Mouse (Mus musculus) CH12.LX (cell line): ENCODE data around the gene Cd5. TPM values are rescaled to one million over a fixed set of nuclear protein-coding genes. Genes with fewer than 3 reads are reported as not detected.

Source experiments
- DNase-seq: peaks from one replicate; pipeline ENCODE4 v3.0.0-alpha.2; 2013; ENCODE audit errors: extremely low read depth
- H3K27ac ChIP-seq: 2 replicates; pipeline ENCODE4 v1.5.1; 2012; ENCODE audit warnings: low read depth, mild to moderate bottlenecking, control low read depth, moderate library complexity; ENCODE audit not compliant: insufficient read depth
- H3K27me3 ChIP-seq: replicated peaks from 2 replicates; pipeline ENCODE3; 2012; ENCODE audit warnings: inconsistent platforms
- H3K36me3 ChIP-seq, 2 experiments: replicated peaks in 1 of 2; 2 replicates each; pipeline versions ENCODE3 to v1.6.1; 2012; ENCODE audit warnings: inconsistent platforms in 1 of 2, low read length in 1 of 2, mild to moderate bottlenecking in 1 of 2, mixed read lengths in 1 of 2, moderate library complexity in 1 of 2; ENCODE audit not compliant: control insufficient read depth in 1 of 2, insufficient read depth in 1 of 2
- H3K4me1 ChIP-seq, 2 experiments: 2 replicates each; pipeline ENCODE4 v1.6.1; 2012; ENCODE audit warnings: inconsistent platforms in 1 of 2, moderate library complexity in 1 of 2; ENCODE audit not compliant: insufficient read depth in 2 of 2, control insufficient read depth in 1 of 2
- H3K4me2 ChIP-seq: 2 replicates; pipeline ENCODE4 v1.6.1; 2012; ENCODE audit warnings: low read depth, mild to moderate bottlenecking, control low read depth; ENCODE audit not compliant: poor library complexity, insufficient read depth, severe bottlenecking
- H3K4me3 ChIP-seq, 3 experiments: fragments of 150-350 bp in 1 of 3; sonication (generic) in 1 of 3; replicated peaks in 1 of 3; 2 replicates each; pipeline versions ENCODE3 to v1.5.1; 2011 to 2012; ENCODE audit warnings: low read depth in 2 of 3, low read length in 2 of 3, mild to moderate bottlenecking in 2 of 3, moderate library complexity in 2 of 3, control low read depth in 1 of 3, improper control_type of control experiment in 1 of 3, inconsistent platforms in 1 of 3, mixed read lengths in 1 of 3; ENCODE audit not compliant: poor library complexity in 1 of 3
- H3K79me2 ChIP-seq: replicated peaks from 2 replicates; pipeline ENCODE4 v1.6.1; 2012; ENCODE audit warnings: mild to moderate bottlenecking, moderate library complexity; ENCODE audit not compliant: control insufficient read depth, poor library complexity, insufficient read depth, severe bottlenecking; ENCODE audit errors: extremely low read depth
- H3K9ac ChIP-seq: 2 replicates; pipeline ENCODE4 v1.6.1; 2012; ENCODE audit warnings: low read depth, mild to moderate bottlenecking, control low read depth, moderate library complexity; ENCODE audit not compliant: insufficient read depth
- H3K9me3 ChIP-seq: replicated peaks from 2 replicates; pipeline ENCODE3; 2012; ENCODE audit warnings: low read length, inconsistent platforms, mixed read lengths
- BHLHE40 ChIP-seq: IDR thresholded peaks from 2 replicates; pipeline ENCODE4 v1.6.1; 2011; ENCODE audit warnings: mild to moderate bottlenecking, low read depth, low read length, improper control_type of control experiment
- CHD1 ChIP-seq: IDR thresholded peaks from 2 replicates; pipeline ENCODE4 v1.6.1; 2012; ENCODE audit warnings: low read depth, low read length, improper control_type of control experiment, inconsistent platforms
- CHD2 ChIP-seq: IDR thresholded peaks from 2 replicates; pipeline ENCODE4 v1.6.1; 2011; ENCODE audit warnings: low read length, improper control_type of control experiment
- CTCF ChIP-seq, 2 experiments: IDR thresholded peaks in 1 of 2; conservative IDR thresholded peaks in 1 of 2; 2 replicates each; pipeline ENCODE4 v1.5.1; 2011 to 2012; ENCODE audit warnings: low read depth in 2 of 2, low read length in 2 of 2, improper control_type of control experiment in 1 of 2, inconsistent platforms in 1 of 2, mild to moderate bottlenecking in 1 of 2, moderate library complexity in 1 of 2
- EP300 ChIP-seq: IDR thresholded peaks from 2 replicates; pipeline ENCODE4 v1.6.1; 2011; ENCODE audit warnings: low read length, improper control_type of control experiment
- ETS1 ChIP-seq: conservative IDR thresholded peaks from 2 replicates; pipeline ENCODE4 v1.6.1; 2012; ENCODE audit warnings: low read depth, mild to moderate bottlenecking, inconsistent platforms, low read length, improper control_type of control experiment, moderate library complexity
- HCFC1 ChIP-seq: IDR thresholded peaks from 2 replicates; pipeline ENCODE4 v1.6.1; 2012; ENCODE audit warnings: low read depth, mild to moderate bottlenecking, inconsistent platforms, low read length, improper control_type of control experiment
- IRF4 ChIP-seq: IDR thresholded peaks from 2 replicates; pipeline ENCODE4 v1.6.1; 2014; ENCODE audit warnings: low read depth, mild to moderate bottlenecking, inconsistent platforms, low read length, improper control_type of control experiment
- MAX ChIP-seq: IDR thresholded peaks from 2 replicates; pipeline ENCODE4 v1.6.1; 2011; ENCODE audit warnings: low read length, improper control_type of control experiment
- MAZ ChIP-seq: IDR thresholded peaks from 2 replicates; pipeline ENCODE4 v1.6.1; 2012; ENCODE audit warnings: low read depth, mild to moderate bottlenecking, inconsistent platforms, low read length, improper control_type of control experiment, moderate library complexity
- MEF2A ChIP-seq: IDR thresholded peaks from 2 replicates; pipeline ENCODE4 v1.6.1; 2014; ENCODE audit warnings: low read depth, mild to moderate bottlenecking, inconsistent platforms, low read length, improper control_type of control experiment, borderline replicate concordance
- MYC ChIP-seq: IDR thresholded peaks from 2 replicates; pipeline ENCODE4 v1.6.1; 2011; ENCODE audit warnings: low read depth, mild to moderate bottlenecking, improper control_type of control experiment, low read length
- NELFE ChIP-seq: IDR thresholded peaks from 2 replicates; pipeline ENCODE4 v1.6.1; 2011; ENCODE audit warnings: low read depth, low read length, improper control_type of control experiment
- PAX5 ChIP-seq: IDR thresholded peaks from 2 replicates; pipeline ENCODE4 v1.6.1; 2012; ENCODE audit warnings: low read length, inconsistent platforms, mixed read lengths
- POLR2A ChIP-seq: IDR thresholded peaks from 2 replicates; pipeline ENCODE4 v1.6.1; 2011; ENCODE audit warnings: low read depth, mild to moderate bottlenecking, improper control_type of control experiment, low read length
- POLR2AphosphoS2 ChIP-seq: IDR thresholded peaks from 2 replicates; pipeline ENCODE4 v1.6.1; 2011; ENCODE audit warnings: low read depth, low read length, improper control_type of control experiment
- RAD21 ChIP-seq: IDR thresholded peaks from 2 replicates; pipeline ENCODE4 v1.6.1; 2011; ENCODE audit warnings: low read depth, mild to moderate bottlenecking, low read length, improper control_type of control experiment, moderate library complexity
- SMC3 ChIP-seq: IDR thresholded peaks from 2 replicates; pipeline ENCODE4 v1.6.1; 2011; ENCODE audit warnings: low read depth, low read length, improper control_type of control experiment
- TBP ChIP-seq: conservative IDR thresholded peaks from 2 replicates; pipeline ENCODE4 v1.6.1; 2011; ENCODE audit warnings: low read depth, low read length, improper control_type of control experiment
- UBTF ChIP-seq: IDR thresholded peaks from 2 replicates; pipeline ENCODE4 v1.6.1; 2012; ENCODE audit warnings: low read depth, mild to moderate bottlenecking, inconsistent platforms, low read length, improper control_type of control experiment, moderate library complexity
- USF2 ChIP-seq: conservative IDR thresholded peaks from 2 replicates; pipeline ENCODE4 v1.6.1; 2011; ENCODE audit warnings: low read depth, low read length, improper control_type of control experiment
- ZC3H11A ChIP-seq: IDR thresholded peaks from 2 replicates; pipeline ENCODE4 v1.6.1; 2012; ENCODE audit warnings: low read depth, mild to moderate bottlenecking, inconsistent platforms, low read length, improper control_type of control experiment
- ZMIZ1 ChIP-seq: IDR thresholded peaks from 2 replicates; pipeline ENCODE4 v1.6.1; 2012; ENCODE audit warnings: low read depth, mild to moderate bottlenecking, inconsistent platforms, low read length, improper control_type of control experiment
- dilution Hi-C: fragments of 300-500 bp; cut with MboI; formaldehyde crosslinking; loops from 2 replicates; pipeline ENCODE4 v1.14.3; 2020; ENCODE audit warnings: low sequenced_read_pairs; ENCODE audit not compliant: extremely low pct_unique_long_range_greater_than_20kb, extremely low pct_ligation_motif_present
- in situ Hi-C: fragments of 300-500 bp; cut with MboI; formaldehyde crosslinking; loops from 3 replicates; pipeline ENCODE4 v1.14.3; 2019; ENCODE audit warnings: low sequenced_read_pairs, low pct_ligation_motif_present, low pct_unique_long_range_greater_than_20kb, mixed read lengths
- polyA plus RNA-seq: library from polyadenylated mRNA; unstranded; fragments of >175 nt; gene quantifications from 2 replicates; pipeline ENCODE4 v1.2.1, GENCODE M21; 2012; ENCODE audit warnings: low read depth; ENCODE audit not compliant: insufficient read length
- total RNA-seq, 2 experiments: library from RNA; depleted of rRNA; stranded (reverse); fragments of 300-350 nt in 1 of 2; fragments of >200 nt in 1 of 2; gene quantifications; 2 replicates each; pipeline ENCODE4 v1.2.3; 2012 to 2014

Cd5 gene
- total and polyA plus RNA-seq, 3 experiments = 8.7 to 51.4 (median 17.7) TPM

DNA sequence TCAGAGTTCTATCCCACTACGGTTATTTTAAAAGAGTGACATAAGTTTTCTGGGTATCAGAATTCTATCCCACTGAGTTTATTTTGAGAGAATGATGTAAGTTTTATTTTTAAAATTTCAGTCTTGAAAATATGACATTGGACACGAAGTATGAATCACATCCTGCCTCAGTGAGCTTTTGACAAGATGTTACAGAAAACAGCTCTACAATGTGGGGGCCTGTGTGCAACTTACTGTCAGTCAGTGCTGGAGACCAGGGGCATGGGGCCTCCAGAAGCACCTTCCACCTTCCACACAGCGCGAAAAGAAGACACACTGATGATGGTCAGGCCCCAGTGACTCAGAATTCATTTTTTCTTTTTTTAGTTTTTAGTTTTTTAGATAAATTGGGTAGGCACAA lies 42.8 kb upstream of the Cd5 start:
- Histone ChIP-seq H3K36me3 (peaks cover 6 to 49% of the 10 kb centered on the region in 2 experiments), H3K27ac (no peak overlapping the region), H3K9ac (no peak overlapping the region), H3K27me3 (no peaks in the 10 kb centered on the region), H3K4me3 (no peak overlapping the region), H3K4me1 (peaks cover 15 to 63% of the 10 kb centered on the region in 2 experiments), H3K9me3 (no peaks in the 10 kb centered on the region), H3K79me2 (no peaks in the 10 kb centered on the region; the same call in 1 of the 2 replicates), H3K4me2 (no peak overlapping the region)
- TF ChIP-seq POLR2AphosphoS2 (no peak), ZMIZ1 (no peak), MEF2A (0 out of 2 replicates have a peak, but pooled peaks have one; percentile 14), POLR2A (no peak), CHD2 (no peak), MAX (no peak), IRF4 (no peak), ETS1 (0 out of 2 replicates have a peak, but pooled peaks have one; percentile 10), SMC3 (no peak), EP300 (no peak)
- in situ Hi-C loops (no loop called here), dilution Hi-C loops (no loop called here)
- no peak for DNase-seq

DNA sequence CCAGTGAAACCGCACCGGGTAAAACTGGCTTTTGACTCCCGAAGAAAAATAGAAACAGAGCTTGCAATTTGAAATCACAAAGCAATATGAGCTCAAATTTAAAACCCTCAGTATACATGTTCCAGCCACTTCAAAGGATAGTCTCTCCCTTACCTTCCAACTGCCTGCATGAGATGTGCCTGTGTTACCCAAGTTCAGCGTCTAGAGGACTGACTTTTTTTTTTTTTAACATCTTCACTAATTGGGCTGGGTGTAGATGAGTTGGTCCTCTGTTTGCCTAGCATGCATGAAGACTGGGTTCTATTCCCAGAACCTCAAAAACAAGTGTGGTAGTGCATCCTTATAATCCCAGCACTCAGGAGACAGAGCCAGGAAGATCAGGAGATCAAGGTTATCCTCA lies 38.1 kb upstream of the Cd5 start:
- Histone ChIP-seq H3K9ac (no peak overlapping the region), H3K4me1 (peaks cover 0 to 15% of the 10 kb centered on the region in 2 experiments; a peak in 3 of 4 replicates), H3K36me3 (peaks cover 4 to 57% of the 10 kb centered on the region in 2 experiments), H3K4me2 (no peak overlapping the region), H3K27me3 (no peaks in the 10 kb centered on the region), H3K4me3 (no peak overlapping the region), H3K79me2 (no peaks in the 10 kb centered on the region; the same call in 1 of the 2 replicates), H3K27ac (no peak overlapping the region), H3K9me3 (no peaks in the 10 kb centered on the region)
- no peak for DNase-seq
- TF ChIP-seq USF2 (no peak), SMC3 (no peak), IRF4 (no peak), ZC3H11A (no peak), MYC (no peak), MAZ (no peak), POLR2A (no peak), CTCF (conservative IDR thresholded peaks at IDR 0.05 in 1 of 2, IDR thresholded peaks at IDR 0.05 in 1 of 2; ENCODE audit: low read depth in 2 of 2, low read length in 2 of 2) (no peak), CHD1 (no peak), PAX5 (no peak), TBP (no peak), UBTF (no peak), MAX (no peak), NELFE (no peak), POLR2AphosphoS2 (no peak), RAD21 (no peak), BHLHE40 (no peak), HCFC1 (no peak), CHD2 (no peak)
- in situ Hi-C loops = no loop called here
- dilution Hi-C loops = no loop called here
